Mouse (Mus musculus): ENCODE measurements at regions not wholly inside any gene's neighbourhood (a gene's known extent, or its start where the extent isn't known, plus 50 kb on each side); places are given as distances from the start of the nearest gene placed in this dataset.

- Histone ChIP-seq H3K9ac (ENCODE audit: insufficient read depth, low read depth) (no peak overlapping the region), H3K4me2 (ENCODE audit: insufficient read depth, low read depth, poor library complexity, severe bottlenecking) (no peak overlapping the region), H3K4me3 (replicated peaks in 1 of 3; ENCODE audit: low read depth in 2 of 3, low read length in 2 of 3, poor library complexity in 1 of 3) (no peak overlapping the region), H3K27ac (ENCODE audit: insufficient read depth, low read depth) (no peak overlapping the region), H3K79me2 (replicated peaks; ENCODE audit: control insufficient read depth, extremely low read depth, insufficient read depth, poor library complexity, severe bottlenecking) (no peaks in the 10 kb centered on the region), H3K9me3 (replicated peaks; ENCODE audit: low read length) (no peaks in the 10 kb centered on the region), H3K36me3 (replicated peaks in 1 of 2; ENCODE audit: control insufficient read depth in 1 of 2, insufficient read depth in 1 of 2, low read length in 1 of 2) (no peaks in the 10 kb centered on the region), H3K4me1 (ENCODE audit: control insufficient read depth in 1 of 2, insufficient read depth in 2 of 2) (no peaks in the 10 kb centered on the region), H3K27me3 (replicated peaks) (no peaks in the 10 kb centered on the region)
- in situ Hi-C loops (cut with MboI; ENCODE audit: low pct_ligation_motif_present, low pct_unique_long_range_greater_than_20kb, low sequenced_read_pairs), result loop anchor here (25.0 kb wide), 1 partner anchor 228 kb away; the partner anchor contains the start of gene Phlda1
- dilution Hi-C loops (cut with MboI; ENCODE audit: extremely low pct_ligation_motif_present, extremely low pct_unique_long_range_greater_than_20kb, low sequenced_read_pairs), result no loop called here
- TF ChIP-seq USF1 (IDR thresholded peaks at IDR 0.05; ENCODE audit: low read depth, low read length) (no peak), BHLHE40 (IDR thresholded peaks at IDR 0.05; ENCODE audit: low read depth, low read length) (no peak), ZC3H11A (IDR thresholded peaks at IDR 0.05; ENCODE audit: low read depth, low read length) (no peak), MAFK (IDR thresholded peaks at IDR 0.05; ENCODE audit: insufficient replicate concordance, low read length) (no peak), NELFE (IDR thresholded peaks at IDR 0.05; ENCODE audit: low read depth, low read length) (no peak), SMC3 (IDR thresholded peaks at IDR 0.05; ENCODE audit: low read depth, low read length) (no peak), MXI1 (IDR thresholded peaks at IDR 0.05; ENCODE audit: low read depth, low read length) (no peak)
- no peak for DNase-seq (ENCODE audit: extremely low read depth)
Measured at GRCm38 (mm10) chr10:111740586-111741265, 231.7 kb upstream of the Krr1 start.

- Histone ChIP-seq H3K9ac (ENCODE audit: insufficient read depth, low read depth) (no peak overlapping the region), H3K4me3 (replicated peaks in 1 of 3; ENCODE audit: low read depth in 2 of 3, low read length in 2 of 3, poor library complexity in 1 of 3) (no peak overlapping the region), H3K79me2 (replicated peaks; ENCODE audit: control insufficient read depth, extremely low read depth, insufficient read depth, poor library complexity, severe bottlenecking) (no peaks in the 10 kb centered on the region), H3K36me3 (replicated peaks in 1 of 2; ENCODE audit: control insufficient read depth in 1 of 2, insufficient read depth in 1 of 2, low read length in 1 of 2) (no peaks in the 10 kb centered on the region), H3K4me1 (ENCODE audit: control insufficient read depth in 1 of 2, insufficient read depth in 2 of 2) (no peaks in the 10 kb centered on the region), H3K9me3 (replicated peaks; ENCODE audit: low read length) (no peaks in the 10 kb centered on the region), H3K27me3 (replicated peaks) (no peaks in the 10 kb centered on the region), H3K27ac (ENCODE audit: insufficient read depth, low read depth) (no peak overlapping the region), H3K4me2 (ENCODE audit: insufficient read depth, low read depth, poor library complexity, severe bottlenecking) (no peak overlapping the region)
- dilution Hi-C loops (cut with MboI; ENCODE audit: extremely low pct_ligation_motif_present, extremely low pct_unique_long_range_greater_than_20kb, low sequenced_read_pairs) (no loop called here), in situ Hi-C loops (cut with MboI; ENCODE audit: low pct_ligation_motif_present, low pct_unique_long_range_greater_than_20kb, low sequenced_read_pairs) (loop anchor here (25.0 kb wide), 1 partner anchor 229 kb away; the partner anchor contains the start of gene Phlda1)
- TF ChIP-seq NELFE (IDR thresholded peaks at IDR 0.05; ENCODE audit: low read depth, low read length) (no peak), KAT2A (IDR thresholded peaks at IDR 0.05; ENCODE audit: insufficient replicate concordance, low read length) (no peak), POLR2A (IDR thresholded peaks at IDR 0.05; ENCODE audit: low read depth, low read length) (no peak), MAX (IDR thresholded peaks at IDR 0.05; ENCODE audit: low read length) (no peak), CTCF (conservative IDR thresholded peaks at IDR 0.05 in 1 of 2, IDR thresholded peaks at IDR 0.05 in 1 of 2; ENCODE audit: low read depth in 2 of 2, low read length in 2 of 2) (no peak), RCOR1 (conservative IDR thresholded peaks at IDR 0.05; ENCODE audit: low read depth, low read length) (no peak), TBP (conservative IDR thresholded peaks at IDR 0.05; ENCODE audit: low read depth, low read length) (no peak), RAD21 (IDR thresholded peaks at IDR 0.05; ENCODE audit: low read depth, low read length) (no peak), JUND (conservative IDR thresholded peaks at IDR 0.05; ENCODE audit: low read depth, low read length) (no peak), USF2 (conservative IDR thresholded peaks at IDR 0.05; ENCODE audit: low read depth, low read length) (no peak), IRF4 (IDR thresholded peaks at IDR 0.05; ENCODE audit: low read depth, low read length) (no peak), BHLHE40 (IDR thresholded peaks at IDR 0.05; ENCODE audit: low read depth, low read length) (no peak), ZC3H11A (IDR thresholded peaks at IDR 0.05; ENCODE audit: low read depth, low read length) (no peak), MEF2A (IDR thresholded peaks at IDR 0.05; ENCODE audit: borderline replicate concordance, low read depth, low read length) (no peak), E2F4 (IDR thresholded peaks at IDR 0.05; ENCODE audit: insufficient replicate concordance, low read depth, low read length) (no peak), UBTF (IDR thresholded peaks at IDR 0.05; ENCODE audit: low read depth, low read length) (no peak), PAX5 (IDR thresholded peaks at IDR 0.05; ENCODE audit: low read length) (no peak), MAFK (IDR thresholded peaks at IDR 0.05; ENCODE audit: insufficient replicate concordance, low read length) (no peak), POLR2AphosphoS2 (IDR thresholded peaks at IDR 0.05; ENCODE audit: low read depth, low read length) (no peak)
- no peak for DNase-seq (ENCODE audit: extremely low read depth)
Measured at GRCm38 (mm10) chr10:111741301-111741945, 231.0 kb upstream of the Krr1 start.
